Mouse (Mus musculus): ENCODE measurements around the gene Samm50. TPM values are rescaled to one million over a fixed set of nuclear protein-coding genes. Genes with fewer than 3 reads are reported as not detected.

Samm50 gene
- polyA plus RNA-seq, 1 experiment = 20.4 TPM

DNA sequence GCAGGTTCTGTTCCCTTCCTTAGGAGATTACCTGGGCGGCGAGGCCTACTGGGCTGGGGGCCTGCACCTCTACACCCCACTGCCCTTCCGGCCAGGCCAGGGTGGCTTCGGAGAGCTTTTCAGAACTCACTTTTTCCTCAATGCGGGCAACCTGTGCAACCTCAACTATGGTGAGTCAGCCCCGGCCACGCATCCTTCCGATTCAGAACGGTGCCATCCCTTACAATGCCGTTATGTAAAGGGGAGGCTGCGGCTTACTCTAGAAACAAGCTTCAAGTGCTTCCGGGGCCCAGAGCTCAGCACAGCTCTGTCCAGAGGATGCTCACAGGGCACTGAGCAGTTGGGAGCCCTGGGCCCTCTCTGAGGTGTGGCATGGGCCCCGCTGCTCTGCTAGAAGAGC is 18.4 kb downstream of the Samm50 start:
- no peak for DNase-seq (ENCODE audit: low read depth, low spot score)
- WGBS = 92% methylated on average over 13 of the region's 13 CpGs

GRCm38 (mm10) chr15:84210941-84211340 is 18.9 kb downstream of the Samm50 start:
- WGBS = 87% methylated on average over 13 of the region's 13 CpGs
- DNase-seq (ENCODE audit: low read depth, low spot score) = no peak

DNA sequence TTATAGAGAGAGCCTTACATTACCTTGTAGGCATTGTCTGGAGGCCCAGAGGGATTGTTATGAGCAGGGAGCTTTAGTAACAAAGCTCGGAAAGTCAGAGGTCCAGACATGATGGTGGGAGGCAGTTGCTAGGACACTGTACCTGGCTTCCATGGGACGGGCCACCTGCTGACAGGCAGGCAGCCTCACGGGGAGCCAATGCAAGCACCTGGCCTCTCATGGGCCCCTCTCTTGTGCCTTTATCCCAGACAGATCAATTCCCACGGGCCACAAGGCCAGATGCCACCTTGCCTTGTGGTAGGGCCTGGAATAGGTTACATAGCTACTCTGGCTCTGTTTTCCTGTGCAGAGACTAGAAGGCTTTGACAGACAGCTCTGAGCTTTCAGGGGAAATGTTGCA is 19.5 kb downstream of the Samm50 start:
- no peak for DNase-seq (ENCODE audit: low read depth, low spot score)
- WGBS = 85% methylated on average over 4 of the region's 4 CpGs

DNA sequence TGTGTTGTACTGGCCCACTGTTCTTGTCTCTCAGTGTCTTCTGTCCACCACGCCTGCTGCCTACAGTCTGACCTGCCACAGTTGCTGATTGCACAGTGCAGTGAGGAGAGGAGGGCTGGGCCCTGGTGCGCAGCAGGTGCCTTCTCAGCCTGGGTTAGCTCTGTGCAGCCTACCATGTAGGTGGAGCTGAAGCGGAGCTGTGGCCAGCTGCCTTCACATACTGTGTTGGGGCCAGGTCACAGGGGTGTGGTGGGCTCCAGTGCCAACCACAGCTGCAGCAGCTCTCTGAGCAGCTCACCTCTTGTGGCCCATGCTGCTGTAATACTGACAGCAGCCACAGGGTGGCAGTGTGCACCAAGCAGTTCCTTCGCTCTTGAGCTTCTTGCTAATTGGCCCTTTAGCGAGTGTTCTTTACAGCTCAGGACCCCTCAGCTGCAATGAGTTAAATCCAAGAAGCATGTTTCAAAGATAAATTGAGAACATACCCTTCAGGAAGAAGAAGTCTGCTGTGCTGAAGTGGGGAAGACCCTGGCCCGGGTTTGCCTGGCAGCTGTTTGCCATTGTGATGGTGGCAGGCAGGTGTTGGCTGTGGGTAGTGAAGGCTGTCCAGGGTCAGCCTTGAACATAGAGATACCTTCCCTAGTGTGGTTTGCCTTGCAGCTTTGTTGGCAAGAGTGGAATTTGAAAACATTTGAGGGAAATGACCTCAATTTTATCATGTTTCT is 20.2 kb downstream of the Samm50 start:
- DNase-seq (ENCODE audit: low read depth, low spot score) = peak; percentile 33
- 46% methylated on average over 6 of the region's 6 CpGs for WGBS

DNA sequence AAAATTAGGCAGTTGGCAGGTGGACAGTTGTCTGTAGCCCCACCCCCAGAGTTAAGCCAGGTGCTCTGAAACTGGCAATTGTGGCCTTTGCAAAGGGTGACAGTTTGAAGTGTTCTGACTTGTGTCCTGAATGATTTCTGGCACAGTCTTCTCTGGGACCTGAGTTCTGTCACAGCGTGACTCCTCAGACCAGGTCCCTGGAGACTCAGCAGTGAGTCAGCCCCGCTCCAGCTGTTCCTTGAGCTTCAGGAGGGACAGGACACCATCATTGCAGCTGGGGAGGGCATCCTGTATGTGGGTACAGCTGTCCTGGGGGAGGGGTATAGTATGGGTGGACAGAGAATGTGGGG is 20.7 kb downstream of the Samm50 start:
- WGBS = 71% methylated on average over 2 of the region's 2 CpGs
- no peak for DNase-seq (ENCODE audit: low read depth, low spot score)

DNA sequence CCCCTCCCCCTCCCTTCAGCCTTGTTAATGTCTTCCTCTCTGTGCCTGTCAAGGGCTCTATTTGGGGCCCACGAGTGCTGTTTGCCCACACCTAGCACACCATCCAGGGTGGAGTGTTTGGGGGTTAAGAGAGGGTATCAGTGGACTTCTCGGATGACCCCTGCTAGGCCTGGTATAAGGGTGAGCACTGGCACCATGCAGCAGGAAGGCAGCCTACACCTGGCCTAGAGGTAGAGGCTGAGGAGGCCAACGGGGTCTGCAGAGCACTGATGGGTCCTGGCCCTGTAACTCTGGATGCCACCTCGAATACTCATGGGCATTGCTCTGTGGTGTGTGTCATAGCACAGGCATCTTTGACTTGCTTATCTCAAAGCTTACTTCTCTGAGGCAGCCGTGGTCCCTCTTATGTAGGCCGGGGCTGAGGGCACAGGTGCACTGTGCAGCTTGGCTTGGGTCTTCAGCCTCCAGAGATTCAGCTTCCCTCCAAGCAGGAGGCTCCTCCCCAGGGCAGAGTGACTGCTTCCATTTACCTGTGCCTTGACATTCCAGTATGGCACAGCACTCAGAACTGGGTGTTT is 21.2 kb downstream of the Samm50 start:
- 92% methylated on average over 6 of the region's 6 CpGs for WGBS

DNA sequence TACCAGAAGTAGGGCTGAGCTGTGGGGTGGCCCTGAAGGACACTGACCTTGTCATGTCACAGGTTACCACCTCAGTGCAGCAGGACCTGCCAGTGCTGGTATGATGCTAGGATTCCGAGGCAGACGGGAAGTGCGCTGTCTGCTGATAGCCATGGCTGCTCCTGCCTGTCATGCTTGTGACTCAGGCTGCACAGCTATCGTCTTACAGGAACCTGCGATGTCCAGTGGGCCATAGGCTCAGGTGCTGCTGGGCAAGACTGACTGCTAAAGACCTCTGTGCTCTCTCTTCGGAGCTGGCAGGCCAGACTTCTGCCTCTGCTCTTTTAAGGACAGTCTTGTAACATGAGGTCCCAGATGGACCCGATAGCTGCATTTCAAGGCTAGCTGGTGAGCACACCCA is 22.4 kb downstream of the Samm50 start:
- WGBS = 93% methylated on average over 7 of the region's 7 CpGs
- DNase-seq (ENCODE audit: low read depth, low spot score) = no peak

More for the DNA sequence above, 21.2 kb downstream of the Samm50 start:
- DNase-seq (ENCODE audit: low read depth, low spot score) = no peak

DNA sequence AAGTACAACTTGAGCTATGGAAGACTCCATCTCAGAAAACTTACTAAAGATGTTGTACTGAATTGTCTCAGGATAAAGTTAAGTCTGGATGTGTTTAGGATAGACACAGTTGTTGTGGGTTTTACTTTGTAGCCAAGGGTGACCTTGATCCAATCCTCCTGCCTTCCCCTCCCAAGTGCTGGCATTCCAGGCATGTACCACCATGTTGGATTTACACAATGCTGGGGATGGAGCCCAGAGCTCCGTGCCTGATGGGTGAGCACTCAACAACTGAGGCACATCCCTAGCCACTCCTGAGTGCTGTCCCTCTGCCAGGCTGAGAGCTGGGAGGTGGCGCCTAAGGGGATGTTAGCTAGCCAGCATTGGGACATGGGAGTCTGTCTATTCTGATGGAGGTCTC is 23.2 kb downstream of the Samm50 start:
- no peak for DNase-seq (ENCODE audit: low read depth, low spot score)
- WGBS = 63% methylated on average over 2 of the region's 2 CpGs

DNA sequence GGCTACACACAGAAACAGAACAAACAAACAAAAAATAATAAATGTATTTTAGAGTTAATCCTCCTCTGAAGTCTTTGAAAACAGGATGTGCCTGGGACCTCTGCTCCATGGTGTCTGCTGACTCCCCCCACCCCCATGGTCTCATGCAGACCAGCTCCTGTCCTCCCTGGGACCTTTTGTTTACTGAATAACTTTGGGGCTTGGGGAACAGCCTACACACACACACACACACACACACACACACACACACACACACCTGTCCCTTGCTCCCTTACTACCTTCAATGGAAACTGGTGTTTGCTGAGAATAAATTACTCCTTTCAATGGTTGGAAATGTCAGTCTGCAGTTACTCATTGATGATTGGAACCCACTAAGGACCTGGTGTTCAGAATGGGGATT is 24.0 kb downstream of the Samm50 start:
- DNase-seq (ENCODE audit: low read depth, low spot score) = no peak

- WGBS = 30% methylated on average over 7 of the region's 7 CpGs
- no peak for DNase-seq (ENCODE audit: low read depth, low spot score)
These were observed 24.5 kb downstream of the Samm50 start for GRCm38 (mm10) chr15:84216461-84217084.

DNA sequence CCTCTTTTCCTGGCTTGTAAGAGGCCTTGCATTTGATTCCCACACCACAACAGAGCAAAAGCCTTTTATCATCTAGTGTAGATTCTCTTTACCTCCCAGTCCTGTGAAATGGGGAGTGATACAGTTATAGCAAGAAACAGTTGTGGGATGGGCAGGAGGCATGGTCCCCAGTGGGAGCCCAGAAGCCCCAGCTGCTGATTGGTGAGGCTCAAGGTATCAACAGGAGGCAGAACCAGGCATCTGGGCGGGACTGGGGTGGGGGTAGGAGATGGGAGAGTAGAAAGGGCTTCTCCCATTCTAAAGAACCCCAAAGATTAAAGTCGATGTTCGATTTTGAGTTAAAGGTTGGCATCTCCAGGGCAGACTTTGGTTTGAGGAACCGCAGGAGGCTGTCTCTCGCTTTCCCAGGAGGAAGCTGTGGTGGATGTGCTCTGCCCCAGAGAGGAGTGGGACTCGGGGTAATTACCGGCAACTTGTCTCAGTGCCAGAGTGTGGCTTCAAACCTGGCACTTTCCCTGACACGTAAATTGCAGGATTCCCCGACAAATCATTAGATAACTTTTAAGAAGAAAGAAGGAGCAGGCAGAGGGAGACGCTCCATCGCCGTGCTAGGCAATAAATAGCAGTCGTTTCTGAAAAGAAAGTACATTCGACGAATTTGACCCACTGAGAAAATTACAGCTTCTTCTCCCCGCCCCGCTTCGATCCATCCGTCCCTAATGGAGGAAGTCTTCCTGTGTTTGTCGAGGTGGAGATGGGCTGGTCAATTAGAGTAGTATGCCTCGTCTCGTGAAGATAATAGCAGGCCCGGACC is 26.1 kb downstream of the Samm50 start:
- WGBS = 18% methylated on average over 23 of the region's 23 CpGs

GRCm38 (mm10) chr15:84218783-84219271 is 26.8 kb downstream of the Samm50 start:
- no peak for DNase-seq (ENCODE audit: low read depth, low spot score)
- WGBS = 25% methylated on average over 9 of the region's 9 CpGs

More for the DNA sequence above, 26.1 kb downstream of the Samm50 start:
- no peak for DNase-seq (ENCODE audit: low read depth, low spot score)

DNA sequence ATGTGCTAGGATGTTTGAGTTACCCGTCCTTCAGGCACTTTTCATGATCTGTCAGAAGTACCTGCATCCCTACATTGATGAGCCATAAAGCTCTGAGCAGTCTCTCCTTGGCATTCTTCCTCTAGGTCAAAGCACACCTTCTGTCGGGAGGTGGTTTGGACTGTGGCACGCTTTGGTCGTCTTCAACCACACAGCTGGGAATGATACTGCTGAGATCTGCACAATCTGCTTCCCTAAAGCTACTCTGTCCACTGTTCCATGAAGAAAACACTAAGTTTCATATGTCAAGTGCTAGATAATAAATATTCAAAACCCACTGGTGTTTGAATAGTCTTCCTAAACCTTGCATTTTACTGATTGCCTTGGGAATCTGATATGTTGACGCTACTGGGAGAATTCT is 29.5 kb downstream of the Samm50 start:
- no peak for DNase-seq (ENCODE audit: low read depth, low spot score)
- 54% methylated on average over 5 of the region's 5 CpGs for WGBS

DNA sequence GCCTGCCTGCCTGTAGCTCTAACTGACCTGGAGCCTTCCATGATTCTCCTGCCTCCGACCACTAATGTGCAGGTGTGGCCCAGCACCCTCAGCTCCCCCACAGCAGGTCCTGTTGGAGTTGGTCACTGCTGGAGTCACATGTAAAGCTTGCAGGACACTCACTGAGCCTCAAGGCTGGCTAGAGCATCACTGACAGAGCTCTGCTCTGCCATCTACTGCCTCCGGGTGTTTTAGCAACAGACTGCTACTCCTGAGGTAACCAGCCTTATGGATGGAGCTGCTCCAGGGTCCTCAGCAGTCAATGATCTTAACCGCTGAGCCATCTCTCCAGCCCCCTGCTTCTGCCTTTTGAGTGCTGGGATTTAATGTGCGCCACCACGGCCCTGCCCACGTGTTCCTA is 31.4 kb downstream of the Samm50 start:
- no peak for DNase-seq (ENCODE audit: low read depth, low spot score)
- 36% methylated on average over 6 of the region's 6 CpGs for WGBS

GRCm38 (mm10) chr15:84224779-84225178 is 32.7 kb downstream of the Samm50 start:
- no peak for DNase-seq (ENCODE audit: low read depth, low spot score)
- WGBS = 47% methylated on average over 10 of the region's 10 CpGs

DNA sequence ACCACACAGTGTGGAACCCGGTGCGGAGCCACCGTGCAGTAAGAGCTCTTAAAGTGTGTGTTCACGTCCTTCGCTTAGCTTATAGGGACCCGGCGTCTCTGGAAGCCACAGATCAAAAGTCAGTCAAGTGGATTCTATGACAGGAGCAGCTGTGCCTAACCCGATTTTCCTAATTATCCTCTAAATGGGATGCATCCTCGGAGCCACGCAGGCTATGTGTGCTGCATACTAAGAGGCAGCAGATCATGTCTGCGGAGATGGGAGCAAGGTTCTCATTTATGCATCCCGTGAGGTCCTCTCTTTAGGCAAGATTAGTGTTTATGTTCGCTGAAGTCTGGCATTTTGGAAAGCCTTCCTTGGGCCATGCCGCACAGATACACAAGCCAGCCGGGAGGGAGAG is 34.9 kb downstream of the Samm50 start:
- 89% methylated on average over 15 of the region's 15 CpGs for WGBS
- no peak for DNase-seq (ENCODE audit: low read depth, low spot score)

DNA sequence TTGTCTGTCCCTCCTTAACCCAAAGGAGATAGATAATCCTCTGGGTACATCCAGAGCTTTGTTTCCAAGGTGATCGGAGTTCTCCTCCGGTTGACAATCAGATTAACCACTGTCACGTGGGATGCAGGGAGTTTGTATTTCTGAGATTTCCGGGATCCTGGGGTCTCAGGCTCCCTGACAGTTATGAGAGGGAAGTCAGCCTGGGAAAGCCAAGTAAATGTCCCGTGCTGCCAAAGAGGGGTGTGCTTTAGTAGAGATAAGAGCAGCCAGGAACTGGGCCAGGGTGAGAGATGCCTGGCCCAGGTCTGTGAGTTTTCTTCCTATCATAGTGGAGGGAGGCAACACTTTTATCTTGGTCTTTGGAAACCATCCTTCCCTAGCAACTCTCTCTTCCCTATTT is 38.6 kb downstream of the Samm50 start:
- DNase-seq (ENCODE audit: low read depth, low spot score) = no peak
- WGBS = 42% methylated on average over 5 of the region's 5 CpGs

- 20% methylated on average over 16 of the region's 16 CpGs for WGBS
- DNase-seq (ENCODE audit: low read depth, low spot score) = no peak
These were observed 39.2 kb downstream of the Samm50 start for GRCm38 (mm10) chr15:84231113-84231712.

- DNase-seq (ENCODE audit: low read depth, low spot score) = no peak
- WGBS = 1% methylated on average over 53 of the region's 53 CpGs
These were observed 39.9 kb downstream of the Samm50 start, which contains the start of gene Parvb for GRCm38 (mm10) chr15:84231721-84232561. Gene Parvb (plus strand): TSS chr15:84232043.

Measured in large intestine, adult 2 months (tissue).